Mouse (Mus musculus): Measurements from ENCODE around the gene Dpp9.
"Not testable (repeated sequence)": the region's sequence is repeated elsewhere in the genome, so short reads cannot be mapped to it uniquely, and the experiment has no call there.

Gene Dpp9

GRCm38 (mm10) chr17:56218377-56219191 lies at the start of gene Dpp9:
Gene Dpp9, minus strand, starts transcription at chr17:56218905.
- peak; percentile 73 to 86 for DNase-seq (ENCODE audit: low spot score in 2 of 2)

- DNase-seq (ENCODE audit: low spot score in 2 of 2) = no peak
Measured at GRCm38 (mm10) chr17:56266271-56266670, 47.6 kb upstream of the Dpp9 start.

DNA sequence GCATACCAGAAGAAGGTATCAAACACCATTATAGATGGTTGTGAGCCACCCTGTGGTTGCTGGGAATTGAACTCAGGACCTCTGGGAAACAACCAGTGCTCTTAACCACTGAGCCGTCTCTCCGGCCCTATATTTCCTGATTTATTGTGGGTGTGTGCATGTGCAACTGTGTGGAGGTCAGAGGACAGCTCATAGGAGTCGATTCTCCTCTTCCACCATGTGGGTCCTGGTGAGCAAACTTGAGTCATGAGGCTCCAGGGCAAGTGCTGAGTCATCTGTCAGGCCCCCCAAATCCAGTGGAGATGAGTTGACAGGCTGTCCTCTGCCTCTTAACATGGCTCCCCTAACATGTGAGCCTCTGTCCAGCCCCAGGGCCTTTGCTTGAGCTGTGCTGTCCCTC lies 47.2 kb upstream of the Dpp9 start:
- DNase-seq (ENCODE audit: low spot score in 2 of 2) = no peak

DNA sequence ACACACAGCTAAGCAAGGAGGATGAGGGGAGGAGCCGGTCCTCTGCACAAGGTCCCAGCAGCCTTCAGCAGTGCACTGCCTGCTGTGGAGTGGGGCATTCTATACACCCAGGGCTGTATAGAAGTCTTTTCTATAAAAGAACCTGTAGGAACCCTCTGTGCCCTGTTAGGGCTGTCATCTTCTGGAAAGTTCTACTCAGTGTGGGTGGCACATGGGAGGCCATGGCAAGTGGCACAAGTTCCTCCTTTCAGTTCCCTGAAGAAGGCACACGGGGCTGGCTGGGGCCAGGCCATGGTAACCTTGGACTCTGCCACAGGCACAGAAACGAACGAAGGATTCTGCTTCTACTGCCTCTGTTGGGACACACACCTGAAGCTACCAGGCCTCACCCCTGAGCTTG lies 46.3 kb upstream of the Dpp9 start:
- DNase-seq (ENCODE audit: low spot score in 2 of 2) = no peak

DNA sequence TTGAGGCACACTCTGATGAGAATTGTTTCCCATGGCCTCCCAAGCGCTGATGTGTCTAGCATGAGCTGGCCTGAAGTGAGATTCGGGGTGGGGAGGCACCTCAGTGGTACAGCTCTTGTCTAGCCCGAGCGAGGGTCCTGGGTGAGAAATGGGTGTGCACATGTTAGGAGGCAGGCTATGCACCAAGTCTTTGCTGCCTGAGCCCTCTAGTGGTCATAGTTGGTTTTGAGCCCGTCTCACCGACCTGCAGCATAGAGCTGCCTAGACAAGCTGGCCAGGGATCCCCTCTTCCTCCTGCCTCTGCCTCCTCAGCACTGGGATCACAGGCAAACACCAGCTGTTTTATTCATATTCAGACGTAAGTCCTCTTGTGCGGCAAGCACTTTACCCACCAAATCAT lies 45.3 kb upstream of the Dpp9 start:
- peak in 1 of 2 experiments; percentile 58 for DNase-seq (ENCODE audit: low spot score in 2 of 2)

DNA sequence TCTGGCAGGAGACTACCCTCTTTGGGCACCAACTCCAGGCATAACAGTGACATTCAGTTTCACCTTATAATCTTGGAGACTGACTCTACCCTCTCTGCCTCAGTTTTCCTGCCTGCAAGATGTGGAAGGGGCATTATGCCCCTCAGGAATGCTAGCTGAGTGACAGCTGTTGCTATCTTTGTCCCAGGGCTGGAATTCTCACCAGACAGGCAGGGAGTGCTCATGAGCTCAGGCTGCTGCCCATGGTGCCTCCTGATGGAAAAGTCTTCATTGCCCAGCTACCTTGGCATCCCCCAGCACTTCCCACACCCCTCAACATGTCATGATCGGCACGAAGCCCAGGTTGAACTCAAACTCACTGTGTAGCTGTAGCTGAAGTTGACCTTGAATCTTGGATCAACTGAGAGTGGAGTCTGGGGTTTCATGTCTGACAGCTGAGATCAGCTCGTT lies 44.0 kb upstream of the Dpp9 start:
- no peak for DNase-seq (ENCODE audit: low spot score in 2 of 2)

DNA sequence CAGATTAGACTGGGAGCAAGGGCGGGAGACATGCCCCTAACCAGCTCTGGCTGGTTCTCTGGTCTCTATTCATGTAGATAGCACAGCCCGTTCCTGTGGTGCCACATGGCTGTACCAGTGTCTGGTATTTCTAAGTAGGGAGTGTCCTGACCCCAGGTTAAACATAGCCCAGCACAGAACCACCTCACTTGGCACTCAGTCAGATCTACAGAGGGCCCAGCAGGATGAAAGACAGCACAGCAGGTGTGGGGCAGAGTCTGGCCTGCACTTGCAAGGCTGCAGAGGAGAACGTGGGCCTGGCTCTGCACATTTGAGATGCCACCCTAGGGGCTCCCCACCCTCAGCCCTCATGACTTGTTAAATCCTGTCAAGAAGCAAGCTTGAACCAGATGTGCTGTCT lies 42.5 kb upstream of the Dpp9 start:
- no peak for DNase-seq (ENCODE audit: low spot score in 2 of 2)

- no peak for DNase-seq (ENCODE audit: low spot score in 2 of 2)
Measured at GRCm38 (mm10) chr17:56259301-56260037, 40.8 kb upstream of the Dpp9 start.

DNA sequence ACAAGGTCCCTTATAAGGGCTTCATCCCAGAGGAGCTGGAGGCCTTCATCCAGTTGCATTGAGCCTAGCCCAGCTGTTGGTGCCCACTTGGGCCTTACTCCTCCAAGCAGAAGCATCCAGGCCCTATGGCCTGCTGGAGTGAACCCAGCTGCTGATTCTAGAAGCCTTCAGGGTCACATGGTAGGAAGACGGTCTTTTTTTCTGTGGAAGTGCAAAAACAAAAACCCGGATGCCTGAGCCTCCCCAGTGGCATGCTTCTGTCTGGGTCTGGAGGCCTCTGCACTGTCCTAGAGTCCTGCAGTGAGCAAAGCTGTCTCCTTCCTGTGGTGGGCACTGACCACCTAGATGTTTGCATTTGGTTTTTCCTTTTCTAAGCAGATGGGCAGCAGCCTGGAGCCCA lies 40.1 kb upstream of the Dpp9 start:
- DNase-seq (ENCODE audit: low spot score in 2 of 2) = not testable (repeated sequence)

- DNase-seq (ENCODE audit: low spot score in 2 of 2) = not testable (repeated sequence)
Measured at GRCm38 (mm10) chr17:56258269-56258668, 39.6 kb upstream of the Dpp9 start.

DNA sequence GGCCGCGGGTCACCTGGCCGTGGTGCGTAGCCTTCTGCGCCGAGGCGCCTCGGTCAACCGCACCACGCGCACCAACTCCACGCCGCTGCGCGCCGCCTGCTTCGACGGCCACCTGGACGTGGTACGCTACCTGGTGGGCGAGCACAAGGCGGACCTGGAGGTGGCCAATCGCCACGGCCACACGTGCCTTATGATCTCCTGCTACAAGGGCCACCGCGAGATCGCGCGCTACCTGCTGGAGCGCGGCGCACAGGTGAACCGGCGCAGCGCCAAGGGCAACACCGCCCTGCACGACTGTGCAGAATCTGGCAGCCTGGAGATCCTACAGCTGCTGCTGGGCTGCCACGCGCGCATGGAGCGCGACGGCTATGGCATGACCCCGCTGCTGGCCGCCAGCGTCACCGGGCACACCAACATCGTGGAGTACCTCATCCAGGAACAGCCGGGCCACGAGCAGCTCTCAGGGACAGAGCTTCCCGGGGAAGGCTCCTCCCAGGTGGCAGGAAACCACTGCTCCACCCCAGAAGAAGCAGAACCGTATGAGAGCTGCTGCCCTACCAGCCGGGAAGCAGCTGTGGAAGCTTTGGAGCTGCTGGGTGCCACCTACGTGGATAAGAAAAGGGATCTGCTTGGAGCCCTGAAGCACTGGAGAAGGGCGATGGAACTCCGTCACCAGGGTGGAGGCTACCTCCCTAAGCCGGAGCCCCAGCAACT lies 38.6 kb upstream of the Dpp9 start:
- DNase-seq (ENCODE audit: low spot score in 2 of 2) = peak in 1 of 2 experiments; percentile 45

DNA sequence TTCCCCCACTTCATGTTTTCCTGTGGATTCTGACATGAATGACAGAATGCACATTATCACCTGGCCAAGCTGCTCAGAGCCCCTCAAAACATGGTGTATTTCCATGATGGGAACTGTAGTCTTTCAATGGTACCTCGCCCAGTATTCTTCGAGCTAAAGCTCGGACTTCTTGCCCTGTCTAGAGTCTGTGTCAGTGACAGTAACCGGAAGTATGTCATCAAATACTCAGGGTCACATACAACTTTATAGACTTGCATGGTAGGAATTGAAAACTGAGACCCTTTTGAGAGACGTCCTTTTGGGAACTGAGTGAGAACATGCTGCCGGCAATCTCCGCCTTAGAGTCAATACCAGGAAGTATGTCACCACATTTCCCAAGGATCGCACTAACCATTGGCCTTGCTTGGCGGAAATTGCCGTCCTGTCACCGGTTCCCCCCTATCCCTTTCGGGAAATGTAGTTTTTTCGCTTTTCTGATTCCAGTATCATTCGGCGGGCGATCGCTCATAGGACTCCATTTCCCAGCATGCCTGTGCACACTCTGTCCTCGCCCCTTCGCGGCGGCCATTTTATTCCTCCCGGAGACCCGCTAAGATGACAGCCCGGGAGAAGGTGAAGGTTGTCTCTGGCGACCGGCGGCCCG lies 37.7 kb upstream of the Dpp9 start, which contains the start of gene Fem1a:
Fem1a (plus strand) TSS at position 572 of the 643 bp plus-strand sequence.
- peak in 1 of 2 experiments; percentile 93 for DNase-seq (ENCODE audit: low spot score in 2 of 2)

GRCm38 (mm10) chr17:56255863-56256238 lies 37.1 kb upstream of the Dpp9 start:
- DNase-seq (ENCODE audit: low spot score in 2 of 2) = peak; percentile 93 to 97

DNA sequence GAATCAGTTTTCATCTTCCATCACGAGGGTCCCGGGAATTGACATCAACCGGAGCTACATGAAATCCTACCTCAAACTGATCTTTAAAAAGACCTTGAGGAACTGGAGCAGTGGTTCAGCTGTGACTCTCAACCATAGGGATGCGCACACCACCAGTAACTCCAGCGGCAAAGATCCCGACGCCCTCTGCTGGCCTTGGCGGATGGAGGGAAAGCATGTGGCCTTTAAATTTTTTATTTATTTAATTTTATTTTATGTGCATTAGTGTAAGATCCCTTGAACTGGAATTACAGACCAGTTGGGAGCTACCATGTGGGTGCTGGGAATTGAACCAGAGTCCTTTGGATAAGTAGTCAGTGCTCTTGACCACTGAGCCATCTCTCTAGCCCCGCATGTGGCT lies 36.7 kb upstream of the Dpp9 start:
- no peak for DNase-seq (ENCODE audit: low spot score in 2 of 2)

GRCm38 (mm10) chr17:56254695-56255094 lies 36.0 kb upstream of the Dpp9 start:
- no peak for DNase-seq (ENCODE audit: low spot score in 2 of 2)

- DNase-seq (ENCODE audit: low spot score in 2 of 2) = peak in 1 of 2 experiments; percentile 53
Measured at GRCm38 (mm10) chr17:56251136-56251829, 32.6 kb upstream of the Dpp9 start.

DNA sequence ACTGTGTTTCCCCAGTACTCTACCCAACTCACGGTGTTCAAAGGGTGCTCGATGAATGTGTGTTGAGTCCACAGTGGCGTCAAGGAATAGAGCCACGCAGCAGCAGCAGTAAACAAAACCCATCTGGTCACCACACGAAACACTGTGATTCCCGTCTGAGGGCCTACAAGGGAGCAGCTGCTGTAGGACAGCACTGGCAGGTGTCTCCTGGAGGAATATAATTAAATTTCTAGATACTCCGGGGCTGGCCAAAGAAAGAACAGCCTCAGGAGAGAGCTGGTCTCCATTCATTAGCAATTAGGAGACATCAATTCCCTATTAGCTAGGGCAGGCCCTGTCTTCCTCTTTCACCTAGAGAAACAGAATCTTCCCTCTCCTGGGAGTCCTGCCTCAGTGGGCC lies 26.9 kb upstream of the Dpp9 start:
- no peak for DNase-seq (ENCODE audit: low spot score in 2 of 2)

DNA sequence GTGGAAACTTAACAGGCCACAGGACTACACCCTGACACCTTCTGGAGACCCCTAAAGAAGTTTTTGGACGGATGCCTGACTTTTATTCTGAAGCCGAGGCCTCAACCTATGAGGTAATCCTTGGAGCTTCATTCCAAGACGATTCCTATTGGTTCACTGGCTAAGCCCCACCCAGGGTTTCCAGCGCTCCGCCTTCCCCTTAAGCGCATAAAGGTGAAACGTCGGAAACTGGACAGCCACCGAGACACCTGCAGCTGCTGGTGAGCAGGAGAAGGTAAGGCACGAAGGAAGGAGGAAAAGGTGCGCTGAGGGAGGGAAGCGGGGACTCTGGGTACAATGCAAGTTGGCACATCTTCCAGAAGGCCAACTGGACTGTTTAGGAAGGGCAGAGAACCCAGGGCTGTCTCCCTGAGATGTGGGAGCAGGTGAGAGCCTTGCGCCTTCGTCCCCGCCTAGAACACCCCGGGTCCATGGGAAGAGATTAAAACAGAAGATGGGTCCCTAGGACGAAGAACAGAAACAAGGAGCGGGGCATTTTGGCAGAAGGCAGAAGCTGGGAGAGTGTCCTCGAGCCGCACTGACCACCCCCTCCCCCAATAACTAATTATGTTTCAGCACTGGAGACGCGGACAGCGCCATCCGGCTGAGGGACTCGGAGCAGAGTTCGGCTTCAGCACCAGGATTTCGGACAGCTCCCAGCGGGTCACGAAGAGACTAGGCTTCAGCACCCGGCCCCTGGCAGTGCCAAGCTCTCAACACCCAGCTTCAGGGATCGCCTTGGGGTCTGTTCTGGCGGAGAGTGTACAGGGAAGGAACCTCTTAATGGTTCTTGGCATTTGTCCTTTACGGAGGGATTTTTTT lies 23.1 kb upstream of the Dpp9 start:
- peak; percentile 72 to 85 for DNase-seq (ENCODE audit: low spot score in 2 of 2)

DNA sequence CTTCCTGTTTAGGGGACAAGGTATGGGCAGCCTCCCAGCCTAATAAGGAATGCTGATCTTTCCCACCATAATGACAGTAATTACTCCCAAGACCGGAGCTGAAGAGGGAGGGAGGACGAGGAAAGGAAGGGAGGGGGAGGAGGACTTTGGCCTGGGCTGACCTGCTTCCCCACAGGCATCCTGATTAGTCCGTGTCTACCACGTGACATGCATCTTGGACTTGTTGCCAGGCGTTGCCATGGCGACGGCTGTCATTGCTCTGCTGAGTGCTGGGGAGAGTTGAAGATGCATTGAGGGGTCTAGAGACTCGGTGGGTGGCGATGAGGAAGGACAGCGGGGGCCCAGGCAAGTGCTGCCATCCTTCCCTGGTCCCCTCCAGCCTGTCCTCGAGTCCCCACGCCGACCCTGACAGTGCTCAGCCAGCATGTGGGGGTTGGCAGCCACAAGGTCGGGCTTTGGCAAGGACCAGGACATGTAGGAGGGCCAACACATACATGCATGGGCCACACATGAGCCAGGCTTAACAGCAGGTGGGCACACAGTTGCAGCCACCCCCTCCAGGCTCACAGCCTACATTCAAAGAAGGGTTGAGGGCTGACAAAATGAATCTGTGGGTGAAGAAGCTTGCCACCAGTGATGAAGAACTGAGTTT lies 15.2 kb upstream of the Dpp9 start:
- DNase-seq (ENCODE audit: low spot score in 2 of 2) = no peak

DNA sequence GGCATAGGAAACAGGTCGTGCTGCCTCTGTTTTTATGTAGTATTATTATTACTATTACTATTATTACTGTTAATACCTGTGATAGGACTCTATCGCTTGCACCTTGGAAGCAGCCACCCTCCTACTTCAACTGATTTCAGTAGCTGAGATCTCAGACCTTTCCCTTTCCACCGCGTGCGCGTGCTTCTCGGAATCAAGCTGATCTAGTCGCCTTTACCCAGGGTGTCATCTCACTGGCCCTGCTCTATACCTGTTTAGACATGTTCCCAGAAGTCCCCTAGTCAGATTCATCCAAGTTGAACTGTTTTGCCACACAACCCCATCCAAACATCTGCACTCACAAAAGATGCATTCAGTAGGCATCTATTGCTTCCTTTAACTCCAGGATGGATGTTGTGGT lies 14.7 kb upstream of the Dpp9 start:
- no peak for DNase-seq (ENCODE audit: low spot score in 2 of 2)
